Mouse (Mus musculus) CD8-positive naive resting alpha-beta T cell, adult 57 days (primary cell): ENCODE data around the gene Zscan4-ps3. TPM values are rescaled to one million over a fixed set of nuclear protein-coding genes. Genes with fewer than 3 reads are reported as not detected.

Experiments used
- total RNA-seq: library from RNA; stranded (reverse); gene quantifications from one replicate; pipeline ENCODE4 v1.2.4, GENCODE M21; 2023

The Zscan4-ps3 gene
- not detected for total RNA-seq

DNA sequence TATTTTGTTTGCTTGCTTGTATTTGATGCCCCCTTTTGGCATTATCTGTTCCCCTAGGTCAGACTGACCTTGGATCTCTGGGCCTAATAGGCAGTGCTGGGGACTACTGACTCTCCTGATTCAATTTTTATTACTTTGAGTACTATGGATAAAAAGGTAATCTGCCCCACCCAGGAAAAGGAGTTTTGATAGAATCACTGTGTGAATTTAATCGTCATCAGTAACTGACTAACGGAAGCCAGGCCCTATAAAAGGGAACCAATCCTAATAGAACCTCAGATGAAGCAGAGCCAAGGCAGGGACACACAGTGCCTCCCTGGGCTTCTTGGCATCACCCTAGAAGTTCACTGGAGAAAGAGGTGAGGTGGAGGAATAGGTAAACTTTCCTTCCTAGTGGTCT is at the start of gene Zscan4-ps3:
Gene Zscan4-ps3, plus strand, starts transcription at position 301 of the 400 bp plus-strand sequence.

Other genes with a start within 250 kb of the Zscan4-ps3 start
- gene Zscan4f, start 211.4 kb upstream of the Zscan4-ps3 start, total RNA-seq, result not detected
- not detected for gene Zscan4-ps2, start 95.0 kb upstream of the Zscan4-ps3 start, total RNA-seq
- not detected for gene Vmn1r72, start 70.8 kb downstream of the Zscan4-ps3 start, total RNA-seq
- not detected for gene Vmn1r73, start 121.0 kb downstream of the Zscan4-ps3 start, total RNA-seq
- gene Vmn1r74, start 224.7 kb downstream of the Zscan4-ps3 start, total RNA-seq, result not detected